Mouse (Mus musculus) adrenal gland, adult 18-20 months (tissue): ENCODE data around the gene Gadd45gip1. TPM values are rescaled to one million over a fixed set of nuclear protein-coding genes. Genes with fewer than 3 reads are reported as not detected.

Experiments used
- DNase-seq, 2 experiments: peaks; one replicate each; pipeline ENCODE4 v3.0.0; 2021 to 2022; ENCODE audit warnings: low spot score in 2 of 2
- long read RNA-seq, 2 experiments: library from polyadenylated mRNA; stranded (forward); transcript quantifications; one replicate each; pipeline ENCODE4 v2.0.0; 2021
- total RNA-seq, 2 experiments: library from RNA; stranded (reverse); gene quantifications; 1 replicate in 1 of 2; 2 replicates in 1 of 2; pipeline ENCODE4 v1.2.3; 2021

Gadd45gip1 gene
- 10 to 100 TPM; 62.0 to 71.1 TPM for total RNA-seq
- long read RNA-seq, experiment 1, transcript Gadd45gip1-201 (2 exons, 2,494 nt), result major isoform, 25 of 41 reads
- long read RNA-seq, experiment 1, partial matches to known transcripts, result 0 of 41 reads
- long read RNA-seq, experiment 1, other reads (novel, unspliced or antisense), result 16 of 41 reads
- long read RNA-seq, experiment 2, transcript Gadd45gip1-201 (2 exons, 2,494 nt), result major isoform, 136 of 225 reads
- long read RNA-seq, experiment 2, partial matches to known transcripts, result 85 of 225 reads
- long read RNA-seq, experiment 2, other reads (novel, unspliced or antisense), result 4 of 225 reads

- DNase-seq, result peak in 1 of 2 experiments; percentile 46
Measured at GRCm38 (mm10) chr8:84831490-84831889, at the start of gene Gadd45gip1. Gadd45gip1 (plus strand) TSS chr8:84831522.

- DNase-seq, result no peak
Measured at GRCm38 (mm10) chr8:84781686-84782505, 49.4 kb upstream of the Gadd45gip1 start.

- DNase-seq, result no peak
Measured at GRCm38 (mm10) chr8:84782680-84783079, 48.6 kb upstream of the Gadd45gip1 start.

GRCm38 (mm10) chr8:84783198-84783918 lies 48.0 kb upstream of the Gadd45gip1 start:
- no peak for DNase-seq

GRCm38 (mm10) chr8:84783919-84784581 lies 47.3 kb upstream of the Gadd45gip1 start:
- DNase-seq, result no peak

GRCm38 (mm10) chr8:84784681-84785505 lies 46.4 kb upstream of the Gadd45gip1 start:
- DNase-seq, result no peak

GRCm38 (mm10) chr8:84785506-84785755 lies 45.9 kb upstream of the Gadd45gip1 start:
- DNase-seq, result no peak

- no peak for DNase-seq
Measured at GRCm38 (mm10) chr8:84785756-84786677, 45.3 kb upstream of the Gadd45gip1 start.

- no peak for DNase-seq
Measured at GRCm38 (mm10) chr8:84786801-84787467, 44.4 kb upstream of the Gadd45gip1 start.

- no peak for DNase-seq
Measured at GRCm38 (mm10) chr8:84787523-84788302, 43.6 kb upstream of the Gadd45gip1 start.

- DNase-seq, result no peak
Measured at GRCm38 (mm10) chr8:84788896-84789295, 42.4 kb upstream of the Gadd45gip1 start.

GRCm38 (mm10) chr8:84789345-84789744 lies 42.0 kb upstream of the Gadd45gip1 start:
- no peak for DNase-seq

GRCm38 (mm10) chr8:84789855-84790486 lies 41.4 kb upstream of the Gadd45gip1 start:
- DNase-seq, result no peak

- no peak for DNase-seq
Measured at GRCm38 (mm10) chr8:84790537-84790936, 40.8 kb upstream of the Gadd45gip1 start.

GRCm38 (mm10) chr8:84792429-84792947 lies 38.8 kb upstream of the Gadd45gip1 start:
- DNase-seq, result no peak

GRCm38 (mm10) chr8:84793134-84793533 lies 38.2 kb upstream of the Gadd45gip1 start:
- DNase-seq, result no peak

- no peak for DNase-seq
Measured at GRCm38 (mm10) chr8:84793791-84794485, 37.4 kb upstream of the Gadd45gip1 start.
